In the genomic region with DNA sequence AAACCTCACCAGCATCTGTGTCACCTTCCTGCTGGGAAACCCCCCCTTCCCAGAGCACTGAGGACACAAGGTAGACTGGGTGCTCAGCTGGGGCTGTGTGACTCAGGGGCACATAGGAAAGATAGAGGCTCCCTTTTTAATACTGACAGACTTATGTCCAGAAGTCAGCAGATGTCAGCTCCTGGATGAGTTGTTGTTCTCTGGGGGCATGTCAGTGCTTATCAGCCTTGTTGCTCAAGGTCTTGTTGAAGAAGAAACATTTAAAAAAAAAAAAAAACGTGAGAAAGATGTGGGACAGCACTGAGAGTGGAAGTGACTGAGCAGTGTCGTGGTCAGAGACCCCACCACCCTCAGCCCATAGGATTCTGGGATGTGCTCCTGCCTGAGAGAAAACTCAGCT, we compare ENCODE assay signal across 32 mouse cellular contexts. TPM values are rescaled to one million over a fixed set of nuclear protein-coding genes. Genes with fewer than 3 reads are reported as not detected.
"Had no signal": no experiment of that assay in that cellular context is flagged by ENCODE, and none has a peak within 500 bp of the region (broad histone marks: within the 10 kb centered on the region; RNA-seq: fewer than 3 reads in every experiment).

A gene (plus strand): TSS at position 301 of the 400 bp plus-strand sequence.

- H3K4me2 ChIP-seq: embryonic facial prominence, embryonic 12.5 days; embryonic facial prominence, embryonic 13.5 days; embryonic facial prominence, embryonic 15.5 days; forebrain, embryonic 12.5 days; forebrain, embryonic 13.5 days; forebrain, embryonic 15.5 days had no signal

- H3K9me3 ChIP-seq: embryonic facial prominence, embryonic 10.5 days; embryonic facial prominence, embryonic 12.5 days; embryonic facial prominence, embryonic 13.5 days; embryonic facial prominence, embryonic 15.5 days; forebrain, embryonic 10.5 days; forebrain, embryonic 12.5 days; forebrain, embryonic 13.5 days; forebrain, embryonic 15.5 days had no signal

- H3K4me1 ChIP-seq: embryonic facial prominence, embryonic 10.5 days; embryonic facial prominence, embryonic 12.5 days; embryonic facial prominence, embryonic 13.5 days; embryonic facial prominence, embryonic 15.5 days; forebrain, embryonic 10.5 days; forebrain, embryonic 12.5 days; forebrain, embryonic 13.5 days; forebrain, embryonic 15.5 days had no signal

- H3K27me3 ChIP-seq: embryonic facial prominence, embryonic 12.5 days; embryonic facial prominence, embryonic 13.5 days; embryonic facial prominence, embryonic 15.5 days; forebrain, embryonic 12.5 days; forebrain, embryonic 13.5 days; forebrain, embryonic 15.5 days had no signal

- ATAC-seq: forebrain, embryonic 13.5 days; forebrain, embryonic 14.5 days; forebrain, embryonic 15.5 days; forebrain, embryonic 16.5 days; forebrain, postnatal 0 days had no signal

- H3K27ac ChIP-seq: embryonic facial prominence, embryonic 10.5 days; embryonic facial prominence, embryonic 12.5 days; embryonic facial prominence, embryonic 13.5 days; embryonic facial prominence, embryonic 15.5 days; forebrain, embryonic 10.5 days; forebrain, embryonic 12.5 days; forebrain, embryonic 13.5 days; forebrain, embryonic 15.5 days; gastrocnemius, adult 2 months had no signal

- H3K36me3 ChIP-seq: embryonic facial prominence, embryonic 10.5 days; embryonic facial prominence, embryonic 12.5 days; embryonic facial prominence, embryonic 13.5 days; embryonic facial prominence, embryonic 15.5 days; forebrain, embryonic 10.5 days; forebrain, embryonic 12.5 days; forebrain, embryonic 15.5 days had no signal

- H3K4me3 ChIP-seq: embryonic facial prominence, embryonic 10.5 days; embryonic facial prominence, embryonic 12.5 days; embryonic facial prominence, embryonic 13.5 days; embryonic facial prominence, embryonic 15.5 days; erythroblast, embryonic 14.5 days; forebrain, embryonic 10.5 days; forebrain, embryonic 12.5 days; forebrain, embryonic 13.5 days; forebrain, embryonic 15.5 days; gastrocnemius, adult 2 months had no signal

- H3K9ac ChIP-seq: embryonic facial prominence, embryonic 12.5 days; embryonic facial prominence, embryonic 13.5 days; embryonic facial prominence, embryonic 15.5 days; forebrain, embryonic 12.5 days; forebrain, embryonic 13.5 days; forebrain, embryonic 15.5 days; forebrain, postnatal 0 days had no signal

- DNase-seq: cerebellum, adult 18-20 months; cerebellum, adult 2 months; cerebellum, adult 8-10 months; cerebellum, adult 9-10 months; cerebellum, adult 9-11 months; cerebellum, postnatal 10 days; cerebellum, postnatal 14 days; cerebellum, postnatal 25 days; cerebellum, postnatal 36 days; embryo, embryonic 11 days; forebrain, postnatal 0 days; gastrocnemius, adult 2 months; gastrocnemius, postnatal 10 days; gastrocnemius, postnatal 14 days; gastrocnemius, postnatal 25 days; gastrocnemius, postnatal 36 days had no signal

RNA-seq across cellular contexts. Expression of the gene that starts here (rescaled TPM):
- polyA plus RNA-seq: cerebellum, adult 2 months; cortical plate, adult 2 months; embryonic facial prominence, embryonic 10.5 days; embryonic facial prominence, embryonic 11.5 days; embryonic facial prominence, embryonic 12.5 days; embryonic facial prominence, embryonic 13.5 days; embryonic facial prominence, embryonic 14.5 days; embryonic facial prominence, embryonic 15.5 days; erythroblast, embryonic 14.5 days; forebrain, embryonic 10.5 days; forebrain, embryonic 11.5 days; forebrain, embryonic 12.5 days; forebrain, embryonic 13.5 days; forebrain, embryonic 14.5 days; forebrain, embryonic 15.5 days; forebrain, embryonic 16.5 days; forebrain, postnatal 0 days; gonadal fat pad, adult 2 months had no signal
